In the genomic region with DNA sequence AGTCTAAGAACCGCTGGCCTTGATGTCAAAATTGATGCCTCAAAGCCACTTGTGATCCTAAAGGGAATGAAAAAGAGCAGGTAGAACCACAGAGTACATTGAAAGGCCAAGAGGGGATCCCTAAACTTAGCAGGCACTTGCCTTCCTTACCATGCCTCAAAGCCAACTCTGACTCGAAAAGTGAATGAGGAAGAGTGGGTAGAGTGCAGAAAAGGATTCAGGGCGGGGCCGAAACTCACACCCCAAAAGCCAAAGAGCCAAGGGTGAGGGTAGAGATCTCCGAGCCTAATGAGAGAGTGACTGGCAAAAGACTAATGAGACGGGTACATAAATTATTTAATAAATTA, we compare ENCODE assay signal across 19 mouse cellular contexts. TPM values are rescaled to one million over a fixed set of nuclear protein-coding genes. Genes with fewer than 3 reads are reported as not detected.
DNase-seq lines count a peak whose midpoint lies in the region; ATAC-seq and TF ChIP-seq lines count a peak whose summit lies in the region.
"Had no signal": no experiment of that assay in that cellular context is flagged by ENCODE, and none has a peak within 500 bp of the region (broad histone marks: within the 10 kb centered on the region; RNA-seq: fewer than 3 reads in every experiment).

No protein-coding gene starts in this region.

- H3K27me3 ChIP-seq in embryonic facial prominence, embryonic 12.5 days, result 0 out of 2 replicates have a peak, but pooled peaks cover 5% of the 10 kb centered on the region
- no peaks in the 10 kb centered on the region for H3K27me3 ChIP-seq in embryonic facial prominence, embryonic 10.5 days (replicated peaks; ENCODE audit: low read depth, poor library complexity, severe bottlenecking)
- H3K27me3 ChIP-seq in midbrain, embryonic 12.5 days, result 0 out of 2 replicates have a peak, but pooled peaks cover 3% of the 10 kb centered on the region
- no peaks in the 10 kb centered on the region for H3K27me3 ChIP-seq in midbrain, embryonic 10.5 days (ENCODE audit: low read depth, poor library complexity, severe bottlenecking)
- no peaks in the 10 kb centered on the region for H3K27me3 ChIP-seq in hindbrain, postnatal 0 days (ENCODE audit: insufficient read depth, low read length)
- H3K27me3 ChIP-seq: liver, embryonic 12.5 days had no signal

- H3K9ac ChIP-seq in embryonic facial prominence, embryonic 12.5 days, result no peak overlapping the region
- H3K9ac ChIP-seq in midbrain, embryonic 12.5 days (replicated peaks), result no peak overlapping the region
- no peak overlapping the region for H3K9ac ChIP-seq in hindbrain, postnatal 0 days (replicated peaks; ENCODE audit: low read length)
- H3K9ac ChIP-seq: embryonic facial prominence, embryonic 15.5 days; liver, embryonic 12.5 days had no signal

- no peak overlapping the region for H3K4me2 ChIP-seq in embryonic facial prominence, embryonic 12.5 days (replicated peaks)
- H3K4me2 ChIP-seq in midbrain, embryonic 12.5 days (replicated peaks), result no peak overlapping the region
- H3K4me2 ChIP-seq in hindbrain, postnatal 0 days (ENCODE audit: low read depth, low read length), result no peak overlapping the region
- H3K4me2 ChIP-seq: embryonic facial prominence, embryonic 15.5 days; heart, embryonic 11.5 days; liver, embryonic 12.5 days had no signal

- no peaks in the 10 kb centered on the region for H3K9me3 ChIP-seq in embryonic facial prominence, embryonic 12.5 days
- no peaks in the 10 kb centered on the region for H3K9me3 ChIP-seq in embryonic facial prominence, embryonic 10.5 days
- no peaks in the 10 kb centered on the region for H3K9me3 ChIP-seq in midbrain, embryonic 12.5 days
- no peaks in the 10 kb centered on the region for H3K9me3 ChIP-seq in midbrain, embryonic 10.5 days (replicated peaks)
- H3K9me3 ChIP-seq in hindbrain, postnatal 0 days (ENCODE audit: low read length), result no peaks in the 10 kb centered on the region
- H3K9me3 ChIP-seq: embryonic facial prominence, embryonic 15.5 days; limb, embryonic 10.5 days; liver, embryonic 12.5 days had no signal

- intact Hi-C loops in heart, postnatal 10 days (cut with DNase I), result loop anchor here (2.0 to 10.0 kb wide), 2 partner anchors 752 to 1236 kb away; no protein-coding TSS in a partner anchor

- no peak overlapping the region for H3K4me3 ChIP-seq in embryonic facial prominence, embryonic 12.5 days
- no peak overlapping the region for H3K4me3 ChIP-seq in embryonic facial prominence, embryonic 10.5 days
- H3K4me3 ChIP-seq in midbrain, embryonic 12.5 days, result no peak overlapping the region
- no peak overlapping the region for H3K4me3 ChIP-seq in midbrain, embryonic 10.5 days
- no peak overlapping the region for H3K4me3 ChIP-seq in hindbrain, postnatal 0 days (ENCODE audit: low read length)
- H3K4me3 ChIP-seq: embryonic facial prominence, embryonic 15.5 days; limb, embryonic 10.5 days; liver, embryonic 12.5 days had no signal

- no peak overlapping the region for H3K27ac ChIP-seq in embryonic facial prominence, embryonic 12.5 days
- no peak overlapping the region for H3K27ac ChIP-seq in embryonic facial prominence, embryonic 10.5 days (replicated peaks)
- H3K27ac ChIP-seq in midbrain, embryonic 12.5 days (replicated peaks), result no peak overlapping the region
- H3K27ac ChIP-seq in midbrain, embryonic 10.5 days (replicated peaks), result no peak overlapping the region
- H3K27ac ChIP-seq in hindbrain, postnatal 0 days, result no peak overlapping the region
- H3K27ac ChIP-seq: embryonic facial prominence, embryonic 15.5 days; limb, embryonic 10.5 days; liver, embryonic 12.5 days had no signal

- H3K4me1 ChIP-seq in embryonic facial prominence, embryonic 12.5 days, result no peaks in the 10 kb centered on the region
- H3K4me1 ChIP-seq in embryonic facial prominence, embryonic 10.5 days, result no peaks in the 10 kb centered on the region
- no peaks in the 10 kb centered on the region for H3K4me1 ChIP-seq in midbrain, embryonic 12.5 days
- no peaks in the 10 kb centered on the region for H3K4me1 ChIP-seq in midbrain, embryonic 10.5 days
- no peaks in the 10 kb centered on the region for H3K4me1 ChIP-seq in hindbrain, postnatal 0 days (ENCODE audit: insufficient read depth, low read length)
- H3K4me1 ChIP-seq: embryonic facial prominence, embryonic 15.5 days; limb, embryonic 10.5 days; liver, embryonic 12.5 days had no signal

- WGBS in embryonic facial prominence, embryonic 12.5 days, result 50% methylated on average over 6 of the region's 6 CpGs
- 59% methylated on average over 6 of the region's 6 CpGs for WGBS in embryonic facial prominence, embryonic 10.5 days
- 50% methylated on average over 6 of the region's 6 CpGs for WGBS in midbrain, embryonic 12.5 days
- WGBS in midbrain, embryonic 10.5 days, result 59% methylated on average over 6 of the region's 6 CpGs
- WGBS in hindbrain, postnatal 0 days, result 50% methylated on average over 6 of the region's 6 CpGs

- H3K36me3 ChIP-seq in embryonic facial prominence, embryonic 12.5 days, result no peaks in the 10 kb centered on the region
- no peaks in the 10 kb centered on the region for H3K36me3 ChIP-seq in embryonic facial prominence, embryonic 10.5 days (replicated peaks)
- H3K36me3 ChIP-seq in midbrain, embryonic 12.5 days, result no peaks in the 10 kb centered on the region
- H3K36me3 ChIP-seq in midbrain, embryonic 10.5 days, result no peaks in the 10 kb centered on the region
- H3K36me3 ChIP-seq in hindbrain, postnatal 0 days (ENCODE audit: insufficient read depth, low read length), result no peaks in the 10 kb centered on the region
- H3K36me3 ChIP-seq: embryonic facial prominence, embryonic 15.5 days; limb, embryonic 10.5 days; liver, embryonic 12.5 days had no signal

- TF ChIP-seq CTCF in hindbrain, postnatal 0 days (IDR thresholded peaks at IDR 0.05; ENCODE audit: low read depth), result no peak

- peak; percentile 35; the same call in 1 of the 2 replicates for ATAC-seq in embryonic facial prominence, embryonic 12.5 days (ENCODE audit: insufficient number of reproducible peaks, insufficient read depth, low FRiP score, low TSS enrichment)
- peak; percentile 68 for ATAC-seq in midbrain, embryonic 12.5 days (ENCODE audit: low FRiP score, low read depth)
- ATAC-seq in hindbrain, postnatal 0 days, result peak; percentile 56
- ATAC-seq: liver, embryonic 12.5 days had no signal

- no peak for DNase-seq in embryonic facial prominence, embryonic 10.5 days (ENCODE audit: low spot score)
- DNase-seq in midbrain, embryonic 10.5 days (ENCODE audit: low spot score), result no peak
- DNase-seq in hindbrain, postnatal 0 days (ENCODE audit: low spot score), result no peak
- no peak for DNase-seq in ovary, postnatal 10 days (ENCODE audit: low spot score)
- DNase-seq in heart, postnatal 10 days, result no peak
- no peak for DNase-seq in heart, postnatal 4 days

RNA-seq across cellular contexts. Expression of a gene that starts 53.3 kb away (rescaled TPM):
- 0.06 TPM in 1 of 2 replicates, not detected in the other for polyA plus RNA-seq in embryonic facial prominence, embryonic 12.5 days (2016; fragmentation: Nextera tagmentation; extraction: Ambion mirVana)
- 0.07 TPM in 1 of 2 replicates, not detected in the other for polyA plus RNA-seq in embryonic facial prominence, embryonic 10.5 days (2016; fragmentation: Nextera tagmentation; extraction: Ambion mirVana)
- polyA plus RNA-seq in midbrain, embryonic 12.5 days (2016; fragmentation: Nextera tagmentation; extraction: Ambion mirVana), result not detected in 2 replicates
- not detected in 2 replicates for polyA plus RNA-seq in midbrain, embryonic 10.5 days (2016; fragmentation: Nextera tagmentation; extraction: Ambion mirVana)
- total RNA-seq in hindbrain, postnatal 0 days (2014; rRNA removed), result 0.21 TPM in 1 of 2 replicates, not detected in the other
- polyA plus RNA-seq in hindbrain, postnatal 0 days (2015; fragmentation: Nextera tagmentation; extraction: Ambion mirVana), result not detected in 2 replicates
- total RNA-seq in heart, postnatal 10 days (2021), result not detected
- total RNA-seq in heart, postnatal 4 days (2021), result not detected
- total RNA-seq: gastrocnemius, postnatal 25 days; heart, postnatal 36 days; megakaryocyte-erythroid progenitor cell, adult 5-6 weeks had no signal
- polyA plus RNA-seq: embryonic facial prominence, embryonic 15.5 days; heart, embryonic 11.5 days; kidney, adult 2 months; large intestine, adult 2 months; limb, embryonic 10.5 days; liver, embryonic 12.5 days; spleen, adult 2 months; stomach, embryonic 16.5 days had no signal
